Mouse (Mus musculus): Measurements from ENCODE around the gene Fgf8.

Gene Fgf8

GRCm38 (mm10) chr19:45727231-45727630 is 15.5 kb downstream of the Fgf8 start:
- no peak for DNase-seq (ENCODE audit: low read depth)

- DNase-seq (ENCODE audit: low read depth), result no peak
Observed at GRCm38 (mm10) chr19:45725677-45726277, 16.9 kb downstream of the Fgf8 start.

- no peak for DNase-seq (ENCODE audit: low read depth)
Observed at GRCm38 (mm10) chr19:45722188-45722587, 20.5 kb downstream of the Fgf8 start.

GRCm38 (mm10) chr19:45718286-45718685 is 24.4 kb downstream of the Fgf8 start:
- DNase-seq (ENCODE audit: low read depth), result no peak

GRCm38 (mm10) chr19:45717493-45718220 is 25.1 kb downstream of the Fgf8 start:
- no peak for DNase-seq (ENCODE audit: low read depth)

- DNase-seq (ENCODE audit: low read depth), result no peak
Observed at GRCm38 (mm10) chr19:45708704-45709103, 34.0 kb downstream of the Fgf8 start.

- DNase-seq (ENCODE audit: low read depth), result no peak
Observed at GRCm38 (mm10) chr19:45696281-45696600, 46.5 kb downstream of the Fgf8 start.

GRCm38 (mm10) chr19:45695496-45696280 is 47.0 kb downstream of the Fgf8 start:
- no peak for DNase-seq (ENCODE audit: low read depth)

GRCm38 (mm10) chr19:45694056-45694455 is 48.7 kb downstream of the Fgf8 start:
- DNase-seq (ENCODE audit: low read depth), result peak; percentile 24

GRCm38 (mm10) chr19:45692211-45692610 is 50.5 kb downstream of the Fgf8 start:
- no peak for DNase-seq (ENCODE audit: low read depth)

GRCm38 (mm10) chr19:45691001-45691535 is 51.6 kb downstream of the Fgf8 start:
- no peak for DNase-seq (ENCODE audit: low read depth)

- DNase-seq (ENCODE audit: low read depth), result no peak
Observed at GRCm38 (mm10) chr19:45687001-45687400, 55.7 kb downstream of the Fgf8 start.

Measured in c-Kit-positive CD71-positive TER-119-negative erythroid progenitor cells, embryonic 14.5 days (primary cell).